Mouse (Mus musculus) myocyte (in vitro differentiated cells): ENCODE results near the gene Usp24. TPM values are rescaled to one million over a fixed set of nuclear protein-coding genes. Genes with fewer than 3 reads are reported as not detected.

Experiments
- H3K27me3 ChIP-seq: one replicate; pipeline ENCODE4 v1.6.1; 2011; ENCODE audit not compliant: control insufficient read depth, insufficient read depth, insufficient read length
- H3K36me3 ChIP-seq: one replicate; pipeline ENCODE4 v1.6.1; 2011; ENCODE audit not compliant: control insufficient read depth, insufficient read depth
- H3K4me2 ChIP-seq: one replicate; pipeline ENCODE4 v1.6.1; 2011; ENCODE audit warnings: low read depth, control low read depth
- H3K4me3 ChIP-seq: one replicate; pipeline ENCODE4 v1.5.1; 2011; ENCODE audit warnings: mild to moderate bottlenecking, control low read depth, moderate library complexity
- H3K79me2 ChIP-seq: one replicate; pipeline ENCODE4 v1.6.1; 2011; ENCODE audit not compliant: control insufficient read depth, insufficient read depth
- H3ac ChIP-seq: one replicate; pipeline ENCODE4 v1.6.1; 2011; ENCODE audit not compliant: control insufficient read depth, insufficient read length
- CEBPB ChIP-seq: IDR thresholded peaks from 2 replicates; pipeline ENCODE4 v1.6.1; 2011; ENCODE audit warnings: mild to moderate bottlenecking, moderate library complexity; ENCODE audit not compliant: poor library complexity, insufficient read depth, severe bottlenecking
- E2F4 ChIP-seq: IDR thresholded peaks from one replicate; pipeline ENCODE4 v1.6.1; 2011; ENCODE audit warnings: mild to moderate bottlenecking, control low read depth, moderate library complexity; ENCODE audit not compliant: insufficient read depth
- MAX ChIP-seq: IDR thresholded peaks from one replicate; pipeline ENCODE4 v1.6.1; 2011; ENCODE audit warnings: low read depth, mild to moderate bottlenecking, control low read depth
- MYOD1 ChIP-seq, 3 experiments: IDR thresholded peaks; one replicate each; pipeline ENCODE4 v1.6.1; 2011; ENCODE audit warnings: control low read depth in 2 of 3, low read depth in 2 of 3, mild to moderate bottlenecking in 2 of 3, moderate library complexity in 1 of 3; ENCODE audit not compliant: insufficient read length in 2 of 3, control insufficient read depth in 1 of 3
- MYOG ChIP-seq, 3 experiments: IDR thresholded peaks; one replicate each; pipeline ENCODE4 v1.6.1; 2011; ENCODE audit warnings: control low read depth in 2 of 3, low read depth in 2 of 3, mild to moderate bottlenecking in 2 of 3; ENCODE audit not compliant: insufficient read length in 2 of 3, control insufficient read depth in 1 of 3, insufficient read depth in 1 of 3
- POLR2A ChIP-seq: IDR thresholded peaks from one replicate; pipeline ENCODE4 v1.6.1; 2011; ENCODE audit warnings: low read depth, mild to moderate bottlenecking, control low read depth, moderate library complexity; ENCODE audit not compliant: insufficient read length
- POLR2AphosphoS2 ChIP-seq: IDR thresholded peaks from one replicate; pipeline ENCODE4 v1.6.1; 2011; ENCODE audit warnings: low read depth, control low read depth; ENCODE audit not compliant: insufficient read length
- REST ChIP-seq: IDR thresholded peaks from one replicate; pipeline ENCODE4 v1.6.1; 2011; ENCODE audit warnings: mild to moderate bottlenecking, control low read depth, moderate library complexity; ENCODE audit not compliant: insufficient read depth, insufficient read length
- SRF ChIP-seq: IDR thresholded peaks from one replicate; pipeline ENCODE4 v1.6.1; 2011; ENCODE audit warnings: low read depth; ENCODE audit not compliant: control insufficient read depth, insufficient read length
- TCF12 ChIP-seq: IDR thresholded peaks from one replicate; pipeline ENCODE4 v1.6.1; 2011; ENCODE audit warnings: mild to moderate bottlenecking, control low read depth; ENCODE audit not compliant: poor library complexity, insufficient read depth, severe bottlenecking
- TCF3 ChIP-seq: IDR thresholded peaks from one replicate; pipeline ENCODE4 v1.6.1; 2011; ENCODE audit warnings: low read depth, control low read depth; ENCODE audit not compliant: insufficient read length
- USF1 ChIP-seq: IDR thresholded peaks from one replicate; pipeline ENCODE4 v1.6.1; 2011; ENCODE audit warnings: low read depth, mild to moderate bottlenecking, control low read depth, moderate library complexity
- polyA plus RNA-seq: library from polyadenylated mRNA; unstranded; fragments of >200 nt; fragmentation: generic; extraction: Trizol; gene quantifications from one replicate; pipeline ENCODE4 v1.2.1, GENCODE M21; 2012; ENCODE audit warnings: missing spikeins

Gene Usp24
- polyA plus RNA-seq, 1 experiment: 5.3 TPM

GRCm38 (mm10) chr4:106286958-106287743 lies 28.9 kb upstream of the Usp24 start:
- TF ChIP-seq MYOD1 (IDR thresholded peaks at IDR 0.05; ENCODE audit: control insufficient read depth in 1 of 3, insufficient read length in 2 of 3, low read depth in 2 of 3): no peak
- TF ChIP-seq E2F4: no peak
- TF ChIP-seq POLR2A: no peak
- TF ChIP-seq TCF3: no peak
- Histone ChIP-seq H3K36me3 (no peaks in the 10 kb centered on the region), H3K4me2 (no peak overlapping the region), H3K79me2 (no peaks in the 10 kb centered on the region), H3K4me3 (no peak overlapping the region), H3K27me3 (no peaks in the 10 kb centered on the region), H3ac (no peak overlapping the region)

- no peaks in the 10 kb centered on the region for H3K27me3 ChIP-seq
- TF ChIP-seq CEBPB (no peak), TCF3 (no peak), SRF (no peak), USF1 (no peak), POLR2A (no peak), POLR2AphosphoS2 (no peak), TCF12 (no peak), REST (no peak), MAX (no peak), MYOG (IDR thresholded peaks at IDR 0.05; ENCODE audit: control insufficient read depth in 1 of 3, insufficient read depth in 1 of 3, insufficient read length in 2 of 3, low read depth in 2 of 3) (no peak), MYOD1 (IDR thresholded peaks at IDR 0.05; ENCODE audit: control insufficient read depth in 1 of 3, insufficient read length in 2 of 3, low read depth in 2 of 3) (no peak), E2F4 (no peak)
- H3K4me2 ChIP-seq: no peak overlapping the region
- H3K36me3 ChIP-seq: no peaks in the 10 kb centered on the region
- no peak overlapping the region for H3K4me3 ChIP-seq
- no peak overlapping the region for H3ac ChIP-seq
- no peaks in the 10 kb centered on the region for H3K79me2 ChIP-seq
Observed at GRCm38 (mm10) chr4:106290201-106290600, 25.8 kb upstream of the Usp24 start.

GRCm38 (mm10) chr4:106292823-106293222 lies 23.2 kb upstream of the Usp24 start:
- no peak overlapping the region for H3ac ChIP-seq
- H3K4me2 ChIP-seq: no peak overlapping the region
- H3K4me3 ChIP-seq: no peak overlapping the region
- H3K79me2 ChIP-seq: no peaks in the 10 kb centered on the region
- no peaks in the 10 kb centered on the region for H3K27me3 ChIP-seq
- no peaks in the 10 kb centered on the region for H3K36me3 ChIP-seq
- TF ChIP-seq POLR2A (no peak), MYOG (IDR thresholded peaks at IDR 0.05; ENCODE audit: control insufficient read depth in 1 of 3, insufficient read depth in 1 of 3, insufficient read length in 2 of 3, low read depth in 2 of 3) (no peak), REST (no peak), MAX (no peak), USF1 (no peak), POLR2AphosphoS2 (no peak), SRF (no peak), TCF12 (no peak), CEBPB (no peak), TCF3 (no peak)

GRCm38 (mm10) chr4:106293378-106294090 lies 22.5 kb upstream of the Usp24 start:
- TF ChIP-seq E2F4 (no peak), REST (no peak), TCF3 (no peak), POLR2A (no peak), MYOG (IDR thresholded peaks at IDR 0.05; ENCODE audit: control insufficient read depth in 1 of 3, insufficient read depth in 1 of 3, insufficient read length in 2 of 3, low read depth in 2 of 3) (no peak), MYOD1 (IDR thresholded peaks at IDR 0.05; ENCODE audit: control insufficient read depth in 1 of 3, insufficient read length in 2 of 3, low read depth in 2 of 3) (no peak), TCF12 (no peak), CEBPB (no peak), MAX (no peak), SRF (no peak), POLR2AphosphoS2 (no peak), USF1 (no peak)

More at GRCm38 (mm10) chr4:106293378-106294090, 22.5 kb upstream of the Usp24 start:
- Histone ChIP-seq H3K4me3 (no peak overlapping the region), H3ac (no peak overlapping the region), H3K27me3 (no peaks in the 10 kb centered on the region), H3K4me2 (no peak overlapping the region), H3K36me3 (no peaks in the 10 kb centered on the region), H3K79me2 (no peaks in the 10 kb centered on the region)
